Comparison of ENCODE assay signal across 13 mouse cellular contexts in the genomic region with DNA sequence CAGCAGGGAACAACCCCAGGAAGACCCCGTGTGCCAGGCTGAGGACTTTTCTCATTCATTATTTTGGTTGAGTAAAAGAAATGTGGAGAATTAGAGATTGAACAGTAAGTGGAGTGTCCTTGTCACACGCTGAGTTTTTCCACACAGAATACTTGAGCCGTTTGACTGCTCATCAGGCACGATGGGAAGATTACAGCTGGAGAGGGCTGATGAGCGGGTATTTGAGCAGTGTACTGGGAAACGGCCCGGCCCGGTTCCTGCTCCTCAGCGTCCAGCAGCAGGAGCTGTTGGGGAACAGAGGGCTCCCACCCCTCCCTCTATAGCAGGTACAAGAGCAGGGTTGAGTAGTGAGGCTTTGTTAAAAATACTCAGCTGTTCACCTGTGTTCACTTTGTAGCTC. TPM values are rescaled to one million over a fixed set of nuclear protein-coding genes. Genes with fewer than 3 reads are reported as not detected.
DNase-seq lines count a peak whose midpoint lies in the region; ATAC-seq and TF ChIP-seq lines count a peak whose summit lies in the region.
"Had no signal": no experiment of that assay in that cellular context is flagged by ENCODE, and none has a peak within 500 bp of the region (broad histone marks: within the 10 kb centered on the region; RNA-seq: fewer than 3 reads in every experiment).

No protein-coding gene starts in this region.

- WGBS in intestine, embryonic 15.5 days = 33% methylated on average over 9 of the region's 9 CpGs
- 29% methylated on average over 9 of the region's 9 CpGs for WGBS in intestine, postnatal 0 days
- 36% methylated on average over 9 of the region's 9 CpGs for WGBS in hindbrain, embryonic 15.5 days
- 32% methylated on average over 9 of the region's 9 CpGs for WGBS in midbrain, postnatal 0 days

- DNase-seq in ZHBTc4 (ENCODE audit: low read depth, low spot score) = peak; percentile 55
- no peak for DNase-seq in midbrain, postnatal 0 days (ENCODE audit: low spot score)
- no peak for DNase-seq in urinary bladder, postnatal 36 days (ENCODE audit: low spot score in 2 of 2)
- DNase-seq in retina, postnatal 1 day = no peak
- DNase-seq: kidney, adult 11 months had no signal

- no peaks in the 10 kb centered on the region for H3K9me3 ChIP-seq in intestine, embryonic 15.5 days
- peaks cover 4% of the 10 kb centered on the region; the same call in 1 of the 2 replicates for H3K9me3 ChIP-seq in intestine, postnatal 0 days (ENCODE audit: control insufficient read depth)
- H3K9me3 ChIP-seq in hindbrain, embryonic 15.5 days = no peaks in the 10 kb centered on the region
- no peaks in the 10 kb centered on the region for H3K9me3 ChIP-seq in midbrain, postnatal 0 days (ENCODE audit: low read length)

- peaks cover 40% of the 10 kb centered on the region for H3K36me3 ChIP-seq in intestine, embryonic 15.5 days
- peaks cover 50% of the 10 kb centered on the region for H3K36me3 ChIP-seq in intestine, postnatal 0 days (ENCODE audit: control insufficient read depth, insufficient read depth)
- H3K36me3 ChIP-seq in hindbrain, embryonic 15.5 days = peaks cover 39% of the 10 kb centered on the region
- H3K36me3 ChIP-seq in midbrain, postnatal 0 days (ENCODE audit: insufficient read depth, low read length) = peaks cover 34% of the 10 kb centered on the region

- no peak overlapping the region for H3K9ac ChIP-seq in intestine, embryonic 15.5 days
- no peak overlapping the region for H3K9ac ChIP-seq in intestine, postnatal 0 days (ENCODE audit: low read depth, low read length)
- H3K9ac ChIP-seq in hindbrain, embryonic 15.5 days = no peak overlapping the region
- no peak overlapping the region for H3K9ac ChIP-seq in midbrain, postnatal 0 days (replicated peaks; ENCODE audit: low read length, poor library complexity, severe bottlenecking)

- 0 out of 2 replicates have a peak overlapping the region, but pooled peaks have one; percentile 2 for H3K27ac ChIP-seq in intestine, embryonic 15.5 days
- H3K27ac ChIP-seq in intestine, postnatal 0 days (ENCODE audit: low read depth, low read length) = no peak overlapping the region
- H3K27ac ChIP-seq in hindbrain, embryonic 15.5 days (replicated peaks) = peak overlapping the region; percentile 89; the same call in 1 of the 2 replicates
- H3K27ac ChIP-seq in midbrain, postnatal 0 days (ENCODE audit: low read depth, low read length) = peak overlapping the region; percentile 18; the same call in 1 of the 2 replicates
- H3K27ac ChIP-seq: macrophage had no signal

- no peak overlapping the region for H3K4me2 ChIP-seq in intestine, embryonic 15.5 days (replicated peaks)
- no peak overlapping the region for H3K4me2 ChIP-seq in intestine, postnatal 0 days (replicated peaks; ENCODE audit: low read depth)
- H3K4me2 ChIP-seq in hindbrain, embryonic 15.5 days = no peak overlapping the region
- no peak overlapping the region for H3K4me2 ChIP-seq in midbrain, postnatal 0 days (ENCODE audit: low read depth, low read length, poor library complexity, severe bottlenecking)
- H3K4me2 ChIP-seq: liver, embryonic 11.5 days had no signal

- no peak overlapping the region for H3K4me3 ChIP-seq in intestine, embryonic 15.5 days (replicated peaks)
- H3K4me3 ChIP-seq in intestine, postnatal 0 days (ENCODE audit: low read depth, low read length) = no peak overlapping the region
- H3K4me3 ChIP-seq in hindbrain, embryonic 15.5 days = no peak overlapping the region
- H3K4me3 ChIP-seq in midbrain, postnatal 0 days (ENCODE audit: low read depth, low read length) = no peak overlapping the region
- H3K4me3 ChIP-seq: layer of hippocampus, adult 2 months had no signal

- no peak for TF ChIP-seq CTCF in intestine, postnatal 0 days (IDR thresholded peaks at IDR 0.05; ENCODE audit: low read depth)
- no peak for TF ChIP-seq CTCF in midbrain, postnatal 0 days (IDR thresholded peaks at IDR 0.05)

- no peaks in the 10 kb centered on the region for H3K27me3 ChIP-seq in intestine, embryonic 15.5 days (replicated peaks)
- H3K27me3 ChIP-seq in intestine, postnatal 0 days (replicated peaks; ENCODE audit: control insufficient read depth, insufficient read depth, low read length) = no peaks in the 10 kb centered on the region
- no peaks in the 10 kb centered on the region for H3K27me3 ChIP-seq in hindbrain, embryonic 15.5 days
- no peaks in the 10 kb centered on the region for H3K27me3 ChIP-seq in midbrain, postnatal 0 days (ENCODE audit: insufficient read depth, low read length)
- H3K27me3 ChIP-seq: Patski had no signal

- peaks cover 8% of the 10 kb centered on the region for H3K4me1 ChIP-seq in intestine, embryonic 15.5 days (replicated peaks)
- H3K4me1 ChIP-seq in intestine, postnatal 0 days (replicated peaks; ENCODE audit: control insufficient read depth, insufficient read depth, low read length) = no peaks in the 10 kb centered on the region
- H3K4me1 ChIP-seq in hindbrain, embryonic 15.5 days (replicated peaks) = peaks cover 19% of the 10 kb centered on the region
- H3K4me1 ChIP-seq in midbrain, postnatal 0 days (ENCODE audit: insufficient read depth, low read length) = no peaks in the 10 kb centered on the region

- no peak for ATAC-seq in intestine, embryonic 15.5 days
- no peak for ATAC-seq in intestine, postnatal 0 days
- no peak for ATAC-seq in hindbrain, embryonic 15.5 days (ENCODE audit: low FRiP score, low read depth)
- no peak for ATAC-seq in midbrain, postnatal 0 days (ENCODE audit: low FRiP score)
- no peak for ATAC-seq in cerebellum, adult (ENCODE audit: insufficient number of reproducible peaks, low FRiP score, low TSS enrichment)
- ATAC-seq: Patski had no signal

RNA-seq across cellular contexts. Expression of gene Rps24, which starts 12.6 kb away (rescaled TPM):
- 852 and 1,015 TPM in 2 replicates for polyA plus RNA-seq in intestine, embryonic 15.5 days (2015; fragmentation: Nextera tagmentation; extraction: Ambion mirVana)
- polyA plus RNA-seq in intestine, postnatal 0 days (2015; fragmentation: Nextera tagmentation; extraction: Ambion mirVana) = 766 and 793 TPM in 2 replicates
- polyA plus RNA-seq in hindbrain, embryonic 15.5 days (2015; fragmentation: Nextera tagmentation; extraction: Ambion mirVana) = 520 and 607 TPM in 2 replicates
- total RNA-seq in midbrain, postnatal 0 days (2014; rRNA removed) = 1,066 and 1,223 TPM in 2 replicates
- 799 and 839 TPM in 2 replicates for polyA plus RNA-seq in midbrain, postnatal 0 days (2015; fragmentation: Nextera tagmentation; extraction: Ambion mirVana)

RNA-seq across cellular contexts. Expression of gene Polr3a, which starts 12.6 kb away (rescaled TPM):
- 14.0 and 15.4 TPM in 2 replicates for polyA plus RNA-seq in intestine, embryonic 15.5 days (2015; fragmentation: Nextera tagmentation; extraction: Ambion mirVana)
- polyA plus RNA-seq in intestine, postnatal 0 days (2015; fragmentation: Nextera tagmentation; extraction: Ambion mirVana) = 5.1 and 6.6 TPM in 2 replicates
- 18.0 and 20.1 TPM in 2 replicates for polyA plus RNA-seq in hindbrain, embryonic 15.5 days (2015; fragmentation: Nextera tagmentation; extraction: Ambion mirVana)
- 22.0 and 24.3 TPM in 2 replicates for total RNA-seq in midbrain, postnatal 0 days (2014; rRNA removed)
- polyA plus RNA-seq in midbrain, postnatal 0 days (2015; fragmentation: Nextera tagmentation; extraction: Ambion mirVana) = 12.5 and 14.6 TPM in 2 replicates
